Mouse (Mus musculus) liver, embryonic 14.5 days (tissue): Measurements from ENCODE around the gene Plpp2. TPM values are rescaled to one million over a fixed set of nuclear protein-coding genes. Genes with fewer than 3 reads are reported as not detected.
A peak's percentile ranks its signal among the peaks of the same experiment; 100 is the strongest.

Source experiments
- ATAC-seq: fragments of 200-750 bp; cut with Nextera tagmentation; 2 replicates; pipeline ENCODE4 v1.8.0; 2017; ENCODE audit warnings: moderate number of reproducible peaks, mild to moderate bottlenecking, moderate library complexity; ENCODE audit not compliant: insufficient read depth
- DNase-seq, 3 experiments: peaks; one replicate each; pipeline ENCODE4 v3.0.0-alpha.2; 2012 to 2013; ENCODE audit warnings: low read depth in 3 of 3, low spot score in 3 of 3
- H3K27ac ChIP-seq: fragments of 300-500 bp; sonication (generic); 2 replicates; pipeline ENCODE4 v1.5.1; 2014; ENCODE audit warnings: moderate library complexity, mild to moderate bottlenecking, control low read depth, inconsistent platforms
- H3K27me3 ChIP-seq: fragments of 300-500 bp; sonication (generic); 2 replicates; pipeline ENCODE4 v1.6.1; 2014; ENCODE audit warnings: mild to moderate bottlenecking, low read length, moderate library complexity; ENCODE audit not compliant: control insufficient read depth, insufficient read depth
- H3K36me3 ChIP-seq: fragments of 300-500 bp; sonication (generic); replicated peaks from 2 replicates; pipeline ENCODE4 v1.6.1; 2014; ENCODE audit warnings: low read depth; ENCODE audit not compliant: control insufficient read depth, insufficient read depth
- H3K4me1 ChIP-seq, 2 experiments: fragments of 200-500 bp in 1 of 2; fragments of 300-500 bp in 1 of 2; sonication (generic) in 1 of 2; replicated peaks; 2 replicates each; pipeline ENCODE4 v1.6.1; 2012 to 2014; ENCODE audit warnings: antibody characterized with exemption in 1 of 2, inconsistent platforms in 1 of 2, low read length in 1 of 2; ENCODE audit not compliant: control insufficient read depth in 2 of 2, insufficient read depth in 2 of 2
- H3K4me2 ChIP-seq: fragments of 300-500 bp; sonication (generic); 2 replicates; pipeline ENCODE4 v1.6.1; 2014; ENCODE audit warnings: low read depth, mild to moderate bottlenecking, control low read depth, moderate library complexity
- H3K4me3 ChIP-seq, 2 experiments: fragments of 200-500 bp in 1 of 2; fragments of 300-500 bp in 1 of 2; sonication (generic) in 1 of 2; 2 replicates each; pipeline ENCODE4 v1.5.1; 2012 to 2014; ENCODE audit warnings: low read depth in 2 of 2, low read length in 2 of 2, mild to moderate bottlenecking in 2 of 2, control low read depth in 1 of 2, inconsistent platforms in 1 of 2, moderate library complexity in 1 of 2; ENCODE audit not compliant: insufficient read depth in 1 of 2
- H3K9ac ChIP-seq: fragments of 300-500 bp; sonication (generic); replicated peaks from 2 replicates; pipeline ENCODE4 v1.6.1; 2014; ENCODE audit warnings: mild to moderate bottlenecking, control low read depth, moderate library complexity
- H3K9me3 ChIP-seq: fragments of 300-500 bp; sonication (generic); 2 replicates; pipeline ENCODE4 v1.6.1; 2016; ENCODE audit warnings: low read length, mixed read lengths; ENCODE audit not compliant: control insufficient read depth
- CTCF ChIP-seq: IDR thresholded peaks from 2 replicates; pipeline ENCODE4 v1.5.1; 2016; ENCODE audit warnings: antibody characterized with exemption, low read depth, control low read depth
- EP300 ChIP-seq: IDR thresholded peaks from 2 replicates; pipeline ENCODE4 v1.6.1; 2016; ENCODE audit warnings: antibody characterized with exemption, low read depth
- WGBS: fragments of 180-500 bp; shearing (Covaris S2); extraction: QIAGEN DNeasy Blood & Tissue Kit; methylation state at CpG from one replicate; pipeline ENCODE4 v1.1.7; 2014; ENCODE audit not compliant: insufficient replicate concordance; 5-methylcytosine and 5-hydroxymethylcytosine counted together
- polyA plus RNA-seq, 2 experiments: library from polyadenylated mRNA; depleted of rRNA in 1 of 2; stranded (reverse) in 1 of 2; unstranded in 1 of 2; fragments of >200 nt; fragmentation: Nextera tagmentation in 1 of 2; extraction: Ambion mirVana in 1 of 2; gene quantifications; 2 replicates each; pipeline versions ENCODE4 v1.2.1 to v1.2.3; 2012 to 2014

Plpp2 gene
- polyA plus RNA-seq (2012; rRNA removed) = 10.0 and 11.3 TPM in 2 replicates
- polyA plus RNA-seq (2014; fragmentation: Nextera tagmentation; extraction: Ambion mirVana) = 19.0 and 20.7 TPM in 2 replicates

DNA sequence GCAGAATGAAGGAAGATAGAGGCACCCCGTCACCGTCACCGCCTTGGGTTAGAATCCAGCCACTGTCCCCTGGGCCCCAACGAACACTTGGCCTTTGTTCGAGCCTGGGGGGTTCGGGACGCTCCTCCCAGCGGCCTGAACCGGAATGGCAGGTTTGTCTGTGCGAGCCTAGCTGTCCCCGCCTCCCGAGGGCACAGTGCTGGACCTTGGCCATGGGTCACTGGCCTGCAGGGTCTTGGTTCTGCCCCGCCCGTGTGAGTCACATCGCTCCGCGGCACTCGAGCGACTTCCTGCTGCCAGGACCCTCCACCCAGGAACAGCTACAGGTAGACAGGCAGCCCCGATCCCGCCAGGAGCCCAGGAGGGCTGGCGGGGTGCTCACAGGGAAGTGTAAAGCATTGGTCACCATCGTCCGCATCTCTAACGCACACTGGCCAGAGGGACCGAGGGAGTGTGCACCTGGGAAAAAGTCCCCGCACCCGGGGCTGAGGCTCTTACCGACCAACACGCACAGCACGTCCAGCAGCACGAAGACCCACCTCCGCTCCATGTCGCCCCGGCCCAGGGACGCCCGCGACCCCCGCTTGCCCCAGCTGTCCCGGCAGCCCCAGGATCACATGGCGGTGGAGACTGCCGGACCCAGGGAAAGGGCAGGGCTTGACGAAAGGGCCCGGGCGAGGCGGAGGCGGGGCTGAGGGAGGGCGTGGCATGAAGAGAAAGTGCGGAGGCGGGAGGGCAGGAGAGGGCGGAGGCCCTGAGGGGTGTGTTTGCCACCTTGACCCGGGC is at the start of gene Plpp2:
Plpp2 (minus strand) TSS at position 671 of the 786 bp plus-strand sequence.
- under 1% methylated on average over 52 of the region's 52 CpGs for WGBS
- peak; percentile 84 for ATAC-seq
- Histone ChIP-seq H3K4me3 (peak within 1 kb of the TSS; percentile 59 to 60), H3K27ac (no peak within 1 kb of the TSS), H3K9ac (peak within 1 kb of the TSS; percentile 62), H3K36me3 (no peaks in the 10 kb centered on the region), H3K27me3 (no peaks in the 10 kb centered on the region), H3K4me1 (peaks cover 0 to 4% of the 10 kb centered on the region in 2 experiments; a peak in 3 of 4 replicates), H3K4me2 (peak within 1 kb of the TSS; percentile 86), H3K9me3 (no peaks in the 10 kb centered on the region)
- TF ChIP-seq EP300 (no peak), CTCF (peak; percentile 81)
- DNase-seq = peak; percentile 50 to 56 (median 56)

DNA sequence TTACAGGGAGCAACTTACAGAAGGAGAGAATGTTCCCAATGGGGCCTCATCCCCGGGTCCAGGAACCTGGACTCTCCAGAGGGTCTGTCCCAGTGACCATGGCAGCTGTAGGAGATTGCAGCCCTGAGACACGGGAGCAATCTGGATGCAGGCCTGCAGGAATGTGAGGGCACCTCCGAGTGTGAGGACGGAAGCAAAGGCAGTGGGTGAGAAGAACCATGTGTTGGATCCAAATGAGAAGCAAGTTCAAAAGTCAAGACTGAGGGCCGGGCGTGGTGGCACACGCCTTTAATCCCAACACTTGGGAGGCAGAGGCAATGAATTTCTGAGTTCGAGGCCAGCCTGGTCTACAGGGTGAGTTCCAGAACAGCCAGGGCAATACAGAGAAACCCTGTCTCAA is 47.9 kb upstream of the Plpp2 start:
- no peaks in the 10 kb centered on the region for H3K27me3 ChIP-seq
- WGBS = 61% methylated on average over 8 of the region's 8 CpGs
- no peaks in the 10 kb centered on the region for H3K9me3 ChIP-seq
- DNase-seq (no peak), ATAC-seq (no peak)
- TF ChIP-seq CTCF = no peak
- no peak for TF ChIP-seq EP300
- no peaks in the 10 kb centered on the region for H3K36me3 ChIP-seq
- H3K4me2 ChIP-seq = no peak overlapping the region
- H3K27ac ChIP-seq = no peak overlapping the region
- no peak overlapping the region for H3K9ac ChIP-seq
- H3K4me3 ChIP-seq = no peak overlapping the region
- H3K4me1 ChIP-seq = no peaks in the 10 kb centered on the region

- Histone ChIP-seq H3K4me1 (no peaks in the 10 kb centered on the region), H3K27ac (no peak overlapping the region), H3K9ac (no peak overlapping the region), H3K36me3 (no peaks in the 10 kb centered on the region), H3K9me3 (no peaks in the 10 kb centered on the region), H3K4me2 (no peak overlapping the region), H3K27me3 (no peaks in the 10 kb centered on the region), H3K4me3 (no peak overlapping the region)
- TF ChIP-seq EP300 = no peak
- TF ChIP-seq CTCF = peak; percentile 81
- DNase-seq (peak; percentile 10 to 28 (median 23)), ATAC-seq (no peak)
- 43% methylated on average over 6 of the region's 6 CpGs for WGBS
Measured at GRCm38 (mm10) chr10:79580811-79581210, 47.2 kb upstream of the Plpp2 start.

- DNase-seq = no peak
- Histone ChIP-seq H3K4me3 (no peak overlapping the region), H3K27me3 (no peaks in the 10 kb centered on the region), H3K36me3 (no peaks in the 10 kb centered on the region), H3K9ac (no peak overlapping the region), H3K4me2 (no peak overlapping the region), H3K9me3 (no peaks in the 10 kb centered on the region), H3K27ac (no peak overlapping the region), H3K4me1 (no peaks in the 10 kb centered on the region)
- ATAC-seq = no peak
- no peak for TF ChIP-seq EP300
- TF ChIP-seq CTCF = no peak
- WGBS = 61% methylated on average over 7 of the region's 7 CpGs
Measured at GRCm38 (mm10) chr10:79580356-79580755, 46.8 kb upstream of the Plpp2 start.

- Histone ChIP-seq H3K4me2 (no peak overlapping the region), H3K9ac (no peak overlapping the region), H3K27ac (no peak overlapping the region), H3K4me3 (no peak overlapping the region), H3K4me1 (no peaks in the 10 kb centered on the region), H3K27me3 (no peaks in the 10 kb centered on the region), H3K36me3 (no peaks in the 10 kb centered on the region), H3K9me3 (no peaks in the 10 kb centered on the region)
- ATAC-seq = no peak
- TF ChIP-seq EP300 = no peak
- TF ChIP-seq CTCF = no peak
- DNase-seq = no peak
- 61% methylated on average over 12 of the region's 12 CpGs for WGBS
Measured at GRCm38 (mm10) chr10:79579781-79580180, 46.2 kb upstream of the Plpp2 start.
